20 mouse cellular contexts compared by ENCODE assay signal in the genomic region with DNA sequence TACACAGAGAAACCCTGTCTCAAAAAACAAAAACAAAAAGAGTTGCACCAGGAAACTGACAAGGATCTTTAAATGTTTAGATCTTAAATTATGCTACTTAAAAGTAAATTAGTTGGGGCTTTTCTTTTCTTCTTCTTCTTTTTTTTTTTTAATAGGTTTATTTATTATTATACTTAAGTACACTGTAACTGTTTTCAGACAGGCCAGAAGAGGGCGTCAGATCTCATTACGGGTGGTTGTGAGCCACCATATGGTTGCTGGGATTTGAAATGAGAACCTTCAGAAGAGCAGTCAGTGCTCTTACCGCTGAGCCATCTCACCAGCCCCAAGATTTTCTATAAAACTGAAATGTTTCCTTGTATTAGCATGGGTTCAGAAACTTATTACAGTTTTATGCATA. TPM values are rescaled to one million over a fixed set of nuclear protein-coding genes. Genes with fewer than 3 reads are reported as not detected.
DNase-seq lines count a peak whose midpoint lies in the region; ATAC-seq and TF ChIP-seq lines count a peak whose summit lies in the region.
"Had no signal": no experiment of that assay in that cellular context is flagged by ENCODE, and none has a peak within 500 bp of the region (broad histone marks: within the 10 kb centered on the region; RNA-seq: fewer than 3 reads in every experiment).

No protein-coding gene starts in this region.

- peaks cover 59% of the 10 kb centered on the region for H3K36me3 ChIP-seq in liver, postnatal 0 days (replicated peaks; ENCODE audit: insufficient read depth, low read length)

- H3K4me2 ChIP-seq in liver, postnatal 0 days (ENCODE audit: low read depth, low read length) = no peak overlapping the region
- H3K4me2 ChIP-seq: forebrain, embryonic 15.5 days; heart, embryonic 12.5 days; hindbrain, embryonic 12.5 days; limb, embryonic 13.5 days; midbrain, embryonic 12.5 days had no signal

- ATAC-seq in liver, postnatal 0 days = no peak
- ATAC-seq: forebrain, embryonic 15.5 days had no signal

- no peaks in the 10 kb centered on the region for H3K27me3 ChIP-seq in liver, postnatal 0 days (ENCODE audit: insufficient read depth, low read length)
- H3K27me3 ChIP-seq: forebrain, embryonic 15.5 days; heart, embryonic 12.5 days; hindbrain, embryonic 12.5 days; limb, embryonic 13.5 days; midbrain, embryonic 12.5 days had no signal

- 0 out of 2 replicates have a peak, but pooled peaks have one; percentile 4 for TF ChIP-seq CTCF in liver, postnatal 0 days (IDR thresholded peaks at IDR 0.05; ENCODE audit: low read depth)

- H3K9ac ChIP-seq in liver, postnatal 0 days (replicated peaks) = no peak overlapping the region
- H3K9ac ChIP-seq: forebrain, embryonic 15.5 days; heart, embryonic 12.5 days; hindbrain, embryonic 12.5 days; limb, embryonic 13.5 days; liver, embryonic 14.5 days; midbrain, embryonic 12.5 days had no signal

- no peaks in the 10 kb centered on the region for H3K4me1 ChIP-seq in liver, postnatal 0 days (ENCODE audit: insufficient read depth)
- H3K4me1 ChIP-seq: forebrain, embryonic 15.5 days; heart, embryonic 12.5 days; hindbrain, embryonic 12.5 days; limb, embryonic 13.5 days; midbrain, embryonic 12.5 days had no signal

- H3K4me3 ChIP-seq in liver, postnatal 0 days (ENCODE audit: low read depth, low read length) = no peak overlapping the region
- H3K4me3 ChIP-seq: forebrain, embryonic 15.5 days; heart, embryonic 12.5 days; hindbrain, embryonic 12.5 days; limb, embryonic 13.5 days; midbrain, embryonic 12.5 days had no signal

- no peak overlapping the region for H3K27ac ChIP-seq in liver, postnatal 0 days (ENCODE audit: low read depth)
- H3K27ac ChIP-seq: forebrain, embryonic 15.5 days; hindbrain, embryonic 12.5 days; limb, embryonic 13.5 days; liver, embryonic 14.5 days; midbrain, embryonic 12.5 days had no signal

- no peaks in the 10 kb centered on the region for H3K9me3 ChIP-seq in liver, postnatal 0 days (ENCODE audit: low read length)
- H3K9me3 ChIP-seq: forebrain, embryonic 15.5 days; G1E; heart, embryonic 12.5 days; hindbrain, embryonic 12.5 days; limb, embryonic 13.5 days; midbrain, embryonic 12.5 days had no signal

- 67% methylated on average over 3 of the region's 3 CpGs for WGBS in liver, postnatal 0 days (ENCODE audit: insufficient replicate concordance)

- TF ChIP-seq EP300 in liver, postnatal 0 days (IDR thresholded peaks at IDR 0.05; ENCODE audit: low read depth) = no peak

- peak; percentile 9 for DNase-seq in adrenal gland, postnatal 14 days
- DNase-seq in adrenal gland, adult (ENCODE audit: inconsistent age in 2 of 2, low spot score in 1 of 2) = no peak
- no peak for DNase-seq in liver, postnatal 0 days
- DNase-seq in liver (no peak), NIH3T3 (ENCODE audit: low read depth) (peak; percentile 25)
- DNase-seq in urinary bladder, postnatal 36 days (ENCODE audit: low spot score in 2 of 2) = no peak
- no peak for DNase-seq in adrenal gland, postnatal 10 days
- DNase-seq: adrenal gland, postnatal 25 days; cerebellum, adult 11-12 months; embryo, embryonic 11 days; gastrocnemius, postnatal 25 days; heart, postnatal 14 days; lung, postnatal 10 days had no signal

RNA-seq across cellular contexts. Expression of a gene that starts 16.0 kb away (rescaled TPM):
- total RNA-seq in adrenal gland, postnatal 14 days (2021) = 35.0 and 41.2 TPM in 2 replicates
- polyA plus RNA-seq in liver, postnatal 0 days (2015; fragmentation: Nextera tagmentation; extraction: Ambion mirVana) = 16.5 and 16.7 TPM in 2 replicates
- total RNA-seq in adrenal gland, postnatal 10 days (2021) = 10 to 100 TPM; 35.4 to 36.2 TPM

RNA-seq across cellular contexts. Expression of a gene that starts 45.3 kb away (rescaled TPM):
- 86.7 and 90.6 TPM in 2 replicates for total RNA-seq in adrenal gland, postnatal 14 days (2021)
- 140 and 142 TPM in 2 replicates for polyA plus RNA-seq in liver, postnatal 0 days (2015; fragmentation: Nextera tagmentation; extraction: Ambion mirVana)
- 10 to 100 TPM; 88.5 to 88.9 TPM for total RNA-seq in adrenal gland, postnatal 10 days (2021)

Comparison
In these comparisons a context has a peak if more than half of its experiments do, and no peak if none do; other contexts are left out.
1. DNase-seq: peak in adrenal gland, postnatal 14 days (single experiment) and NIH3T3 (single experiment); none in adrenal gland, adult (0 of 2), liver, postnatal 0 days (single experiment), liver (single experiment), urinary bladder, postnatal 36 days (0 of 2) and adrenal gland, postnatal 10 days (single experiment).